Mouse (Mus musculus): ENCODE results near the gene Setd6. TPM values are rescaled to one million over a fixed set of nuclear protein-coding genes. Genes with fewer than 3 reads are reported as not detected.

Gene Setd6
- polyA plus RNA-seq, 1 experiment from 2014 or later, result 19.3 TPM

- H3K4me3 ChIP-seq (ENCODE audit: low read depth, low read length), result no peak overlapping the region; the same call in 1 of the 2 replicates
Observed at GRCm38 (mm10) chr8:95714837-95715413, 756 bp upstream of the Setd6 start.

DNA sequence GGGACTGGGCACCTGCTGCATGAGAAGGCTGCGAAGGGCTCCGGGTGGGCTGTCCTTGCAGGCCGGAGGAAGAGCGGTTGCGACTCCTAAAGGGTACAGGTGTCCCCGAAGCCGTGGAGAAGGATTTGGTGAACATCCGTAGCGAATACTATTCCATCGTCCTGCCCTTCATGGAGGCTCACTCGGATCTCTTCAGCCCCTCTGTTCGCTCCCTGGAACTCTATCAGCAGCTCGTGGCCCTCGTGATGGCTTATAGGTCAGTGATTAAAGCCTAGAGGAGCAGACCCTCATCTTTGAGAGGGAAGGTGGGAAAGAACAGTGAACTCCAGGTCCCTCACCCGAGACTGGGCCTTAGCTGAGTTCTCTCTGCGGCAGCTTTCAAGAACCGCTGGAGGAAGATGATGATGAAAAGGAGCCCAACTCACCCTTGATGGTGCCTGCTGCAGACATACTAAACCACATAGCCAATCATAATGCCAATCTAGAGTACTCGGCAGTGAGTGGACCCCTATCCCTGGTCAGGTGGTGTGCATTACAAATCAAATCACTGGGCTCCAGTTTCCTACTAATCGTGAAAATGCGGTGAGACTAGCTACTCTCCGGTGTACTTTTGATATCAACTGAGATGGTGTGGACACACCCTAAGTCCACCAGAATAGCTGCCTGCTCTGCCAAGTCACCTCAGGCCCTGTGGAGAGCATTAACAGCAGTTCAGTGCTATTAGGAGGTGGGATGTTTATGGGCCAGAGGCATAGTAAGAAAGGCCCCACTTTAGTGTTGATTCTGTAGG, 1.1 kb downstream of the Setd6 start:
- 19% methylated on average over 21 of the region's 21 CpGs for WGBS
- H3K27ac ChIP-seq (ENCODE audit: low read depth, low read length), result no peak overlapping the region
- peak overlapping the region; percentile 73 for H3K9ac ChIP-seq (ENCODE audit: low read length)
- H3K4me3 ChIP-seq (ENCODE audit: low read depth, low read length), result peak overlapping the region; percentile 85
- H3K36me3 ChIP-seq (ENCODE audit: control insufficient read depth, insufficient read depth, low read length), result peaks cover 5% of the 10 kb centered on the region
- H3K9me3 ChIP-seq (ENCODE audit: control insufficient read depth, low read length), result no peaks in the 10 kb centered on the region
- no peaks in the 10 kb centered on the region for H3K27me3 ChIP-seq (ENCODE audit: control insufficient read depth, insufficient read depth, low read length)
- ATAC-seq (ENCODE audit: insufficient read depth, low FRiP score, low TSS enrichment), result no peak
- H3K4me2 ChIP-seq (ENCODE audit: low read depth), result peak overlapping the region; percentile 62
- DNase-seq (ENCODE audit: low spot score), result no peak
- H3K4me1 ChIP-seq (ENCODE audit: control insufficient read depth, insufficient read depth, low read length), result peaks cover 13% of the 10 kb centered on the region

More at GRCm38 (mm10) chr8:95714837-95715413, 756 bp upstream of the Setd6 start:
- WGBS, result 89% methylated on average over 6 of the region's 6 CpGs
- no peaks in the 10 kb centered on the region for H3K9me3 ChIP-seq (ENCODE audit: control insufficient read depth, low read length)
- no peak overlapping the region for H3K27ac ChIP-seq (ENCODE audit: low read depth, low read length)
- DNase-seq (ENCODE audit: low spot score) (no peak), ATAC-seq (ENCODE audit: insufficient read depth, low FRiP score, low TSS enrichment) (no peak)
- no peak overlapping the region for H3K9ac ChIP-seq (ENCODE audit: low read length)
- no peaks in the 10 kb centered on the region for H3K27me3 ChIP-seq (ENCODE audit: control insufficient read depth, insufficient read depth, low read length)
- H3K36me3 ChIP-seq (ENCODE audit: control insufficient read depth, insufficient read depth, low read length), result peaks cover 5% of the 10 kb centered on the region
- peaks cover 13% of the 10 kb centered on the region for H3K4me1 ChIP-seq (ENCODE audit: control insufficient read depth, insufficient read depth, low read length)
- peak overlapping the region; percentile 62 for H3K4me2 ChIP-seq (ENCODE audit: low read depth)

DNA sequence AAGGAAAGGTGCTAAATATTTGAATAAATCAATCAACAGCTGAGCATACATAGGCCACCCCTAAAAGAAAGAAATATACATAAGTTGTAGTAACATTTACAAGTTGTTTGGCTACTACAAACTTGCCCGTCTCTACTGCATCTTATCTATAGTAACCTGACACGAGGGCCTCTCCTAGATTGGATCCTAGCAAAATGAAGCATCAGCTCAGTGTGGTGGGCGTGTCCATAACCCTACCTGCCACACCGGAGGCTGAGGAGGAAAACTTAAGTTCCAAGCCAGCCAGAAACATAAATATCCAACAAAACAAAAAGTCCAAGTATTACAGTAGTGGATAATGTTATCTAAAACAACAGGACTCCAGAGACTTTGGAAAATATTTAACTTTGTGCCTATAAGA, 11.9 kb downstream of the Setd6 start:
- Histone ChIP-seq H3K4me3 (ENCODE audit: low read depth, low read length) (no peak overlapping the region), H3K9me3 (ENCODE audit: control insufficient read depth, low read length) (no peaks in the 10 kb centered on the region), H3K27ac (ENCODE audit: low read depth, low read length) (no peak overlapping the region), H3K9ac (ENCODE audit: low read length) (no peak overlapping the region), H3K36me3 (ENCODE audit: control insufficient read depth, insufficient read depth, low read length) (peaks cover 24% of the 10 kb centered on the region), H3K4me1 (ENCODE audit: control insufficient read depth, insufficient read depth, low read length) (no peaks in the 10 kb centered on the region), H3K4me2 (ENCODE audit: low read depth) (no peak overlapping the region), H3K27me3 (ENCODE audit: control insufficient read depth, insufficient read depth, low read length) (no peaks in the 10 kb centered on the region)
- ATAC-seq (ENCODE audit: insufficient read depth, low FRiP score, low TSS enrichment) (no peak), DNase-seq (ENCODE audit: low spot score) (no peak)
- WGBS, result 93% methylated on average over 4 of the region's 4 CpGs

DNA sequence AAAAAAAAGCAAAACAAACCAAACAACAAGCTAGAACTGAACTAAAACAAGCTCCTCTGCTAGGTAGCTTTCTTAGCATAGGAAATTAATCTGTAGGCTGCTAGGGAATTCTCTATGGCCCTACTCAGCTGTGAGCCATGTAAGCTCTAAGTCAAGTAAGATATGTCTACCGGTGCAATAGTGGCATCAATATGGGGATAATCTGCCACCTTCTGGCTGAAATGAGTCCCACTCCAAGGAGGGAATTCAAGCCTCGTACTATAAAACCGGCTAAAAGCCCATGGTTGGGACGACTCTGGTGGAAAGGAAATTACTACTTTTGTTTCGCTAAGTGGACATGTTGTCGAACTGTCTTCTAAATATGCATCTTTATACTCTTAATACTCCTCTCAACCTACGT, 22.9 kb downstream of the Setd6 start:
- H3K27ac ChIP-seq (ENCODE audit: low read depth, low read length), result no peak overlapping the region
- no peak overlapping the region for H3K9ac ChIP-seq (ENCODE audit: low read length)
- H3K4me3 ChIP-seq (ENCODE audit: low read depth, low read length), result no peak overlapping the region
- WGBS, result 88% methylated on average over 7 of the region's 7 CpGs
- H3K36me3 ChIP-seq (ENCODE audit: control insufficient read depth, insufficient read depth, low read length), result peaks cover 32% of the 10 kb centered on the region
- no peaks in the 10 kb centered on the region for H3K27me3 ChIP-seq (ENCODE audit: control insufficient read depth, insufficient read depth, low read length)
- no peak for ATAC-seq (ENCODE audit: insufficient read depth, low FRiP score, low TSS enrichment)
- no peak overlapping the region for H3K4me2 ChIP-seq (ENCODE audit: low read depth)
- DNase-seq (ENCODE audit: low spot score), result no peak
- no peaks in the 10 kb centered on the region for H3K9me3 ChIP-seq (ENCODE audit: control insufficient read depth, low read length)
- no peaks in the 10 kb centered on the region for H3K4me1 ChIP-seq (ENCODE audit: control insufficient read depth, insufficient read depth, low read length)

DNA sequence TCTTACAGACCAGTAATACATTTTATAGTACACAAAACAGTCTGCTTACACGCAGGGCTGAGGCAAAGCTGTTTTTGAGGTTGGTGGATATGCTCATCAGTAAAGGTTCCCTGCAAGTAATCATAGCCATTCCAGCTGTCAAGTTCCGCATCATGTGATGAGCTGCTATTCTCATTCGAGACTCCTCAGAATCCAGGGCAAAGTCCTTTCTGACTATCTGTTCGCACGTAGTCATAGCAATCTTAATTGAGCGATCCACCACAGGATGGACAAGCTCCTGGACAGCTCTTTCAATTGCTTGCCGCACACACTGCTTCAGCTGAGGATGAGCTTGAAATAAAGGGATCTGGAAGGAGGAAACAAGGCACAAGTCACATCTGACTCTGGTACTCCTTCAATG, 26.1 kb downstream of the Setd6 start:
- H3K9ac ChIP-seq (ENCODE audit: low read length), result no peak overlapping the region

GRCm38 (mm10) chr8:95748028-95748427, 32.3 kb downstream of the Setd6 start:
- WGBS, result 94% methylated on average over 4 of the region's 4 CpGs
- no peaks in the 10 kb centered on the region for H3K4me1 ChIP-seq (ENCODE audit: control insufficient read depth, insufficient read depth, low read length)
- peaks cover 17% of the 10 kb centered on the region for H3K36me3 ChIP-seq (ENCODE audit: control insufficient read depth, insufficient read depth, low read length)
- H3K27ac ChIP-seq (ENCODE audit: low read depth, low read length), result no peak overlapping the region
- no peak overlapping the region for H3K9ac ChIP-seq (ENCODE audit: low read length)
- H3K27me3 ChIP-seq (ENCODE audit: control insufficient read depth, insufficient read depth, low read length), result no peaks in the 10 kb centered on the region
- ATAC-seq (ENCODE audit: insufficient read depth, low FRiP score, low TSS enrichment) (no peak), DNase-seq (ENCODE audit: low spot score) (no peak)
- no peak overlapping the region for H3K4me2 ChIP-seq (ENCODE audit: low read depth)
- H3K4me3 ChIP-seq (ENCODE audit: low read depth, low read length), result no peak overlapping the region
- H3K9me3 ChIP-seq (ENCODE audit: control insufficient read depth, low read length), result no peaks in the 10 kb centered on the region

More for the DNA sequence above, 26.1 kb downstream of the Setd6 start:
- peaks cover 29% of the 10 kb centered on the region for H3K36me3 ChIP-seq (ENCODE audit: control insufficient read depth, insufficient read depth, low read length)
- WGBS, result 91% methylated on average over 7 of the region's 7 CpGs
- DNase-seq (ENCODE audit: low spot score), result no peak
- H3K9me3 ChIP-seq (ENCODE audit: control insufficient read depth, low read length), result no peaks in the 10 kb centered on the region
- H3K4me2 ChIP-seq (ENCODE audit: low read depth), result no peak overlapping the region
- H3K4me1 ChIP-seq (ENCODE audit: control insufficient read depth, insufficient read depth, low read length), result no peaks in the 10 kb centered on the region
- no peak overlapping the region for H3K4me3 ChIP-seq (ENCODE audit: low read depth, low read length)
- ATAC-seq (ENCODE audit: insufficient read depth, low FRiP score, low TSS enrichment), result no peak
- H3K27ac ChIP-seq (ENCODE audit: low read depth, low read length), result no peak overlapping the region
- H3K27me3 ChIP-seq (ENCODE audit: control insufficient read depth, insufficient read depth, low read length), result no peaks in the 10 kb centered on the region

DNA sequence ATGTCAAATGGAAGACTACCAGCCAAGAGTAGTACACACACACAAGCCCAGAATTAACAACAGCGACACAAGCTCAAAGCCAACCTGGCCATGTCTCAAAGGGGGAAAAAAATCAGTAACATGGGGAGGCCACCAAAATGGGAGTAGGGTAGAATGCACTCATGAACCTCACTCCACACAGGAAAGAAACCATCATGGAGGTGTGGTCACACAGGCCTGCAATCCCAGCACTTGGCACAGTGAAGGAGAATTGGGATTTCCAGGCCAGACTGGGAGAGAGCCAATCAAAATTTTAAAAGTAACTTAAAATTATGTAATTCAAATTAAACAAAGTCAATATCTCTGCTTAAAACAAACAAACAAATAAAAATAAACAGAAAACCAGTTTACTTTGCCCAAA, 36.2 kb downstream of the Setd6 start:
- Histone ChIP-seq H3K9ac (ENCODE audit: low read length) (no peak overlapping the region), H3K27me3 (ENCODE audit: control insufficient read depth, insufficient read depth, low read length) (no peaks in the 10 kb centered on the region), H3K4me2 (ENCODE audit: low read depth) (no peak overlapping the region), H3K9me3 (ENCODE audit: control insufficient read depth, low read length) (no peaks in the 10 kb centered on the region), H3K36me3 (ENCODE audit: control insufficient read depth, insufficient read depth, low read length) (peaks cover 13% of the 10 kb centered on the region), H3K4me1 (ENCODE audit: control insufficient read depth, insufficient read depth, low read length) (no peaks in the 10 kb centered on the region), H3K27ac (ENCODE audit: low read depth, low read length) (no peak overlapping the region), H3K4me3 (ENCODE audit: low read depth, low read length) (no peak overlapping the region)
- DNase-seq (ENCODE audit: low spot score) (no peak), ATAC-seq (ENCODE audit: insufficient read depth, low FRiP score, low TSS enrichment) (no peak)
- WGBS, result 88% methylated on average over 1 of the region's 1 CpGs

- no peak overlapping the region for H3K27ac ChIP-seq (ENCODE audit: low read depth, low read length)
- no peak overlapping the region for H3K4me2 ChIP-seq (ENCODE audit: low read depth)
- 93% methylated on average over 6 of the region's 6 CpGs for WGBS
- H3K27me3 ChIP-seq (ENCODE audit: control insufficient read depth, insufficient read depth, low read length), result no peaks in the 10 kb centered on the region
- no peak overlapping the region for H3K4me3 ChIP-seq (ENCODE audit: low read depth, low read length)
- ATAC-seq (ENCODE audit: insufficient read depth, low FRiP score, low TSS enrichment) (no peak), DNase-seq (ENCODE audit: low spot score) (no peak)
- H3K9me3 ChIP-seq (ENCODE audit: control insufficient read depth, low read length), result no peaks in the 10 kb centered on the region
- H3K9ac ChIP-seq (ENCODE audit: low read length), result no peak overlapping the region
- H3K4me1 ChIP-seq (ENCODE audit: control insufficient read depth, insufficient read depth, low read length), result no peaks in the 10 kb centered on the region
- H3K36me3 ChIP-seq (ENCODE audit: control insufficient read depth, insufficient read depth, low read length), result peaks cover 19% of the 10 kb centered on the region
Observed at GRCm38 (mm10) chr8:95760323-95760722, 44.6 kb downstream of the Setd6 start.

GRCm38 (mm10) chr8:95764133-95764532, 48.5 kb downstream of the Setd6 start:
- H3K27me3 ChIP-seq (ENCODE audit: control insufficient read depth, insufficient read depth, low read length), result no peaks in the 10 kb centered on the region
- no peak for ATAC-seq (ENCODE audit: insufficient read depth, low FRiP score, low TSS enrichment)
- no peak overlapping the region for H3K27ac ChIP-seq (ENCODE audit: low read depth, low read length)
- H3K4me3 ChIP-seq (ENCODE audit: low read depth, low read length), result no peak overlapping the region
- DNase-seq (ENCODE audit: low spot score), result no peak
- no peaks in the 10 kb centered on the region for H3K9me3 ChIP-seq (ENCODE audit: control insufficient read depth, low read length)
- 92% methylated on average over 1 of the region's 1 CpGs for WGBS
- no peak overlapping the region for H3K4me2 ChIP-seq (ENCODE audit: low read depth)
- H3K36me3 ChIP-seq (ENCODE audit: control insufficient read depth, insufficient read depth, low read length), result peaks cover 25% of the 10 kb centered on the region
- H3K4me1 ChIP-seq (ENCODE audit: control insufficient read depth, insufficient read depth, low read length), result no peaks in the 10 kb centered on the region
- no peak overlapping the region for H3K9ac ChIP-seq (ENCODE audit: low read length)
